Mouse (Mus musculus) small intestine, adult 10 weeks (tissue): ENCODE data around the gene Olfr314. TPM values are rescaled to one million over a fixed set of nuclear protein-coding genes. Genes with fewer than 3 reads are reported as not detected.

Source experiments
- polyA plus RNA-seq: library from polyadenylated mRNA; stranded (reverse); fragments of 350-450 nt; fragmentation: Illumina TruSeq; extraction: RNeasy Lipid Tissue Mini Kit (QIAGEN cat#74804); gene quantifications from one replicate; pipeline ENCODE4 v1.2.3, GENCODE M21; 2014; ENCODE audit warnings: low replicate concordance

Gene Olfr314
- not detected for polyA plus RNA-seq

DNA sequence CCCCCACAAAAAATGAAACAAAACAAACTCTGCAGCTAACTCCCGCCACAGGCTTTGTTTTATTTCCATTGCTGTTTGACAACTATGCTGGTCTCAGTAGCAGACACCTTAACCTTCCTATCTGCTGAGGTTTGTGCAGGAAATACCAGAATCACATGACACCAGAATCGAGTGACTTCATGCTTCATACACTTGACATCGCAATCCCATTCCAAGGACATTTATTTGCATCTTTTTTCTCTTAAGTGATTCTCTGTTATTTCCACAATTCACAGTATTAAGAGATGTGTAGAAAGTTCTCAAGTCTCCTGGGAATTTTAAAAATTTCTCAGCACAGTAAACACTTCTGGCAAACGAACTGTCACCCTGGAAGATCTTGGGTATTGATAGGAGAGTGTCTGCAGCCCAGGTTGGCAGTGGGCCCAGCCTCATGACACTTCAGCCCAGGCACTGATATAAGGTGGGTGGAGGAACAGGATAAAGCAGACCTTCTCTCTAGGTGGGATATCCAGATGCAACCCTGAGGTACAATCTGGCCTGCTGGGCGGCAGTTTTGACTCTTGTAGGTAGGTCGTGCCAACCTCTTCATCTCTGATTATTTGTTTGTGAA lies at the start of gene Olfr314:
TSS of gene Olfr314 (plus strand) at position 473 of the 610 bp plus-strand sequence.

DNA sequence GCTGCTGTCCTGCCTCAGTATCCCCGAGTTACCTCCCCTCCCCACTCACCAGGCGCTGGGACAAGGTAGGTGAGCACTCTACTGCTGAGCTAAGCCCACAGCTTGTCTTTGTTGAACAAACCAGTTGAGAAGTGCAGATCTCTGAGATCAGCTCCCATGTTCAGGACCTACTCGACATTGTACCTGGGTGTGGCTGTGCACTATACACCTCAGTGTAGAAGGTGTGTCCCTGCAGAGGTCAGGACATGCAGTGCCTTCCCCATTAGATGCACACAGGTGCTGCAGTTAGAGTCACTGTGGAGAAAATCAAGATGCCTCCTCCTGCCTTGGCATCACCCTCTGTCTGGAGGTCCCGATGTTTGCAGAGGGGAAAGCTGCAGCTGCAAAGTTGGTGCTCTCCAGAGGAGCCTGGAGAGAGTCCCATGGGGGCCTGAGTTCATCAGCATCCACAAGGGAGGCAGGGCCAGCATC lies 43.9 kb upstream of the Olfr314 start, which contains the start of gene Olfr317:
TSS of gene Olfr317 (minus strand) at position 421 of the 471 bp plus-strand sequence.

DNA sequence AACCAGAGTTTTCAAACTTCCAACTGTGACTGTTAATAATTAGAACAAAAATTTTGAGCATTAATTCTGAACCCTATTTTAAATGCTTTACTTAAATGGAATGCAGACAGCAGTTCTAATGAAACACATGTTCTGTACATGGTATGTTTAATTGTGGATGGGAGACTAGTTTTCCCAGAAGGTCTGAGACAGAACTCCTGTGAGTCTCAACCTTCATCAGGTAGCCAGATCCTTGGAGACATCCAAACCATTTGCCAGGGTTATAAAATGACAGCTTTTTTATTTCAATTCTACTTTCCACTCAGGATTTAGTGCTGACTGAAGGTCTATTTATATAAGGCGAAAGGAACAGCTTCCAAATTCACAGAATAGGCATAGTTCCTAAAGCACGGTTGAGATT lies 30.3 kb upstream of the Olfr314 start, which contains the start of gene Olfr316:
TSS of gene Olfr316 (plus strand) at position 301 of the 400 bp plus-strand sequence.

GRCm38 (mm10) chr11:58772888-58773287 lies 9.9 kb upstream of the Olfr314 start, which contains the start of gene Olfr315:
TSS of gene Olfr315 (plus strand) at chr11:58773188.

GRCm38 (mm10) chr11:58801558-58802228 lies 18.9 kb downstream of the Olfr314 start, which contains the start of gene Fam183b:
TSS of gene Fam183b (minus strand) at chr11:58801960.

DNA sequence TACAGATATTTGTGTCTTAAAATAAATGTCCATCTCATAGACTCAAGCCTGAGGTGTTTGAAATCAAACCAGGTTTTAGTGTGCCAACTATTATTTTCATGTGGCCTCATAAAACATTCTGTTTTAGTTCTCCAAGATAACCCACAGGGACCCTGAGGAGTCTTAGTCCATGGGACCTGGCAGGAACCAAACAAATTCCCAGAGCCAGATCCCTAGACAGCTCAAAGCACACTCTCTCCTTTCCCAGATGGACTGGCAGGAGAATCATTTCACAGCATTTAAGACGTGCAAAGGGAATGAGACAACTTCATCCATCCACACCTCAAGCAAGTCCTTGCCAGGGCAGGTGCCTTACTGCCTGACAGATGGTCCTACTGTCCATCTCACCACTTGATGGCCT lies 31.9 kb downstream of the Olfr314 start, which contains the start of gene Olfr313:
TSS of gene Olfr313 (plus strand) at position 301 of the 400 bp plus-strand sequence.

GRCm38 (mm10) chr11:58828937-58829336 lies 46.2 kb downstream of the Olfr314 start, which contains the start of gene Olfr312:
TSS of gene Olfr312 (plus strand) at chr11:58829237.

Other genes starting within 250 kb of the Olfr314 start
- gene Olfr330, start 248.1 kb upstream of the Olfr314 start, polyA plus RNA-seq: not detected
- gene Olfr329-ps, start 236.5 kb upstream of the Olfr314 start, polyA plus RNA-seq: not detected
- not detected for gene Olfr328, start 227.3 kb upstream of the Olfr314 start, polyA plus RNA-seq
- not detected for gene Olfr224, start 212.4 kb upstream of the Olfr314 start, polyA plus RNA-seq
- gene Olfr325, start 205.2 kb upstream of the Olfr314 start, polyA plus RNA-seq: not detected
- not detected for gene Olfr324, start 187.8 kb upstream of the Olfr314 start, polyA plus RNA-seq
- 1,849 TPM for gene 2210407C18Rik, start 166.9 kb upstream of the Olfr314 start, polyA plus RNA-seq
- not detected for gene Olfr323, start 152.5 kb upstream of the Olfr314 start, polyA plus RNA-seq
- not detected for gene Trim58, start 142.5 kb upstream of the Olfr314 start, polyA plus RNA-seq
- gene Olfr322, start 124.2 kb upstream of the Olfr314 start, polyA plus RNA-seq: not detected
- gene Olfr320, start 101.9 kb upstream of the Olfr314 start, polyA plus RNA-seq: not detected
- gene Olfr319, start 83.8 kb upstream of the Olfr314 start, polyA plus RNA-seq: not detected
- gene Olfr318, start 58.9 kb upstream of the Olfr314 start, polyA plus RNA-seq: not detected
- not detected for gene Olfr317, start 43.7 kb upstream of the Olfr314 start, polyA plus RNA-seq
- gene Olfr316, start 30.2 kb upstream of the Olfr314 start, polyA plus RNA-seq: not detected
- gene Olfr315, start 9.8 kb upstream of the Olfr314 start, polyA plus RNA-seq: not detected
- 3.0 TPM for gene Fam183b, start 19.0 kb downstream of the Olfr314 start, polyA plus RNA-seq
- not detected for gene Olfr313, start 32.0 kb downstream of the Olfr314 start, polyA plus RNA-seq
- not detected for gene Olfr312, start 46.3 kb downstream of the Olfr314 start, polyA plus RNA-seq
- gene Olfr311, start 56.3 kb downstream of the Olfr314 start, polyA plus RNA-seq: not detected
- 7.5 TPM for gene Gm12258, start 64.2 kb downstream of the Olfr314 start, polyA plus RNA-seq
- 7.6 TPM for gene 2810021J22Rik, start 84.3 kb downstream of the Olfr314 start, polyA plus RNA-seq
- 1.9 TPM for gene Zfp39, start 121.3 kb downstream of the Olfr314 start, polyA plus RNA-seq
- gene Btnl10, start 135.0 kb downstream of the Olfr314 start, polyA plus RNA-seq: not detected
- gene Rnf187, start 156.0 kb downstream of the Olfr314 start, polyA plus RNA-seq: 3.1 TPM
- not detected for gene Hist3h2ba, start 166.0 kb downstream of the Olfr314 start, polyA plus RNA-seq
- gene Hist3h2a, start 171.7 kb downstream of the Olfr314 start, polyA plus RNA-seq: 8.1 TPM
- gene Trim17, start 171.7 kb downstream of the Olfr314 start, polyA plus RNA-seq: not detected
- gene Trim11, start 195.1 kb downstream of the Olfr314 start, polyA plus RNA-seq: 1.6 TPM